Mouse (Mus musculus) cerebellum, adult 9-10 months (tissue): ENCODE measurements around the gene Vps26a.
A peak's percentile ranks its signal among the peaks of the same experiment; 100 is the strongest.

Source experiments
- DNase-seq: peaks from one replicate; pipeline ENCODE4 v3.0.0; 2022

Gene Vps26a

GRCm38 (mm10) chr10:62486618-62487415 lies at the start of gene Vps26a:
Gene Vps26a, minus strand, starts transcription at chr10:62486805.
- DNase-seq, result peak; percentile 99

- DNase-seq, result no peak
These were observed 47.9 kb upstream of the Vps26a start for GRCm38 (mm10) chr10:62534509-62534908.

GRCm38 (mm10) chr10:62532832-62533231 lies 46.2 kb upstream of the Vps26a start:
- no peak for DNase-seq

- no peak for DNase-seq
These were observed 43.6 kb upstream of the Vps26a start for GRCm38 (mm10) chr10:62530183-62530582.

GRCm38 (mm10) chr10:62527351-62527750 lies 40.7 kb upstream of the Vps26a start, which contains the start of gene Srgn:
Gene Srgn, minus strand, starts transcription at chr10:62527451.
- no peak for DNase-seq

- DNase-seq, result no peak
These were observed 35.8 kb upstream of the Vps26a start for GRCm38 (mm10) chr10:62522346-62522950.

- no peak for DNase-seq
These were observed 35.2 kb upstream of the Vps26a start for GRCm38 (mm10) chr10:62521763-62522162.

GRCm38 (mm10) chr10:62520911-62521310 lies 34.3 kb upstream of the Vps26a start:
- no peak for DNase-seq

GRCm38 (mm10) chr10:62517511-62517910 lies 30.9 kb upstream of the Vps26a start:
- DNase-seq, result no peak

GRCm38 (mm10) chr10:62512855-62513254 lies 26.2 kb upstream of the Vps26a start:
- DNase-seq, result no peak

GRCm38 (mm10) chr10:62511528-62511927 lies 24.9 kb upstream of the Vps26a start:
- DNase-seq, result no peak

- DNase-seq, result no peak
These were observed 22.5 kb upstream of the Vps26a start for GRCm38 (mm10) chr10:62509032-62509656.

- no peak for DNase-seq
These were observed 21.9 kb upstream of the Vps26a start for GRCm38 (mm10) chr10:62508459-62508858.

- DNase-seq, result no peak
These were observed 21.1 kb upstream of the Vps26a start for GRCm38 (mm10) chr10:62507591-62508308.

- no peak for DNase-seq
These were observed 20.5 kb upstream of the Vps26a start for GRCm38 (mm10) chr10:62507071-62507470.

- DNase-seq, result no peak
These were observed 19.5 kb upstream of the Vps26a start for GRCm38 (mm10) chr10:62506019-62506556.

GRCm38 (mm10) chr10:62505224-62505983 lies 18.8 kb upstream of the Vps26a start:
- no peak for DNase-seq

GRCm38 (mm10) chr10:62503836-62504628 lies 17.4 kb upstream of the Vps26a start:
- DNase-seq, result no peak

- no peak for DNase-seq
These were observed 16.7 kb upstream of the Vps26a start for GRCm38 (mm10) chr10:62503353-62503752.

GRCm38 (mm10) chr10:62501951-62502350 lies 15.3 kb upstream of the Vps26a start:
- no peak for DNase-seq

- no peak for DNase-seq
These were observed 14.5 kb upstream of the Vps26a start for GRCm38 (mm10) chr10:62500916-62501615.
